Mouse (Mus musculus) C2C12 (cell line): ENCODE measurements around the gene Cd6.

ENCODE experiments used
- CEBPB ChIP-seq: IDR thresholded peaks from one replicate; pipeline ENCODE4 v1.6.1; 2011; ENCODE audit warnings: low read depth, mild to moderate bottlenecking, control low read depth, moderate library complexity
- CTCF ChIP-seq: IDR thresholded peaks from one replicate; pipeline ENCODE4 v1.5.1; 2011; ENCODE audit not compliant: control insufficient read depth, insufficient read depth, insufficient read length
- MAX ChIP-seq: IDR thresholded peaks from one replicate; pipeline ENCODE4 v1.6.1; 2011; ENCODE audit warnings: mild to moderate bottlenecking, control low read depth
- MYOD1 ChIP-seq: IDR thresholded peaks from one replicate; pipeline ENCODE4 v1.6.1; 2011; ENCODE audit warnings: low read depth; ENCODE audit not compliant: control insufficient read depth, insufficient read length
- MYOG ChIP-seq: IDR thresholded peaks from one replicate; pipeline ENCODE4 v1.6.1; 2011; ENCODE audit not compliant: control insufficient read depth, insufficient read length; ENCODE audit errors: extremely low read depth
- USF1 ChIP-seq: IDR thresholded peaks from one replicate; pipeline ENCODE4 v1.6.1; 2011; ENCODE audit warnings: low read depth, mild to moderate bottlenecking, control low read depth, moderate library complexity

DNA sequence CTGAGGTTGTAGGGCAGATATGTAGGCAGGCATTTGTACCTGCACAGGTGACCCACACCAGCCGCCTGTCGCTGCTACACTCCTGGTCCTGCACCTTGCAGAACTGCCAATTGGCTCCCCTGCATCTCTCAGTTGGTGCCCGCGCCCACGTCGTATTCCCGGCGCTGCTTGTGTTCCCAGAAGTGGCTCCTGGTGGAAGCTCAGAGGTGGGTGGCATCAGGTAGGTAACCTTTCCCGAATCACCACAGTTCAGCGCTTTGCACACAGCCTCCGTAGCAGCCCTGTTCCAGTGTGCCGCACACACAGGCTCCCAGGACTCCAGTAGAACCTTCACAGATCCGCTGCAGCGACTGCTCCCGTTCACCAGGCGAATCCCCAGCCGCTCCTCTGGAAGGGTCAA is 30.7 kb downstream of the Cd6 start:
- TF ChIP-seq CTCF (no peak), MYOG (no peak), USF1 (no peak), MYOD1 (no peak), CEBPB (no peak), MAX (no peak)
